11 mouse cellular contexts compared by ENCODE assay signal in genomic region chr1:132000506-132000905, GRCm38 (mm10). TPM values are rescaled to one million over a fixed set of nuclear protein-coding genes. Genes with fewer than 3 reads are reported as not detected.
DNase-seq lines count a peak whose midpoint lies in the region; ATAC-seq and TF ChIP-seq lines count a peak whose summit lies in the region.
"Had no signal": no experiment of that assay in that cellular context is flagged by ENCODE, and none has a peak within 500 bp of the region (broad histone marks: within the 10 kb centered on the region; RNA-seq: fewer than 3 reads in every experiment).

No protein-coding gene starts in this region.

- H3K36me3 ChIP-seq in heart, embryonic 12.5 days, result no peaks in the 10 kb centered on the region
- H3K36me3 ChIP-seq in lung, postnatal 0 days (ENCODE audit: insufficient read depth, low read length), result no peaks in the 10 kb centered on the region
- H3K36me3 ChIP-seq in MEL (ENCODE audit: control insufficient read depth in 1 of 2, insufficient read depth in 2 of 2, low read length in 2 of 2), result peaks cover 0 to 35% of the 10 kb centered on the region in 2 experiments; a peak in 2 of 4 replicates
- no peaks in the 10 kb centered on the region for H3K36me3 ChIP-seq in small intestine, adult 2 months (ENCODE audit: control insufficient read depth, insufficient read depth, low read length)
- H3K36me3 ChIP-seq: G1E had no signal

- H3K27me3 ChIP-seq in heart, embryonic 12.5 days (replicated peaks), result no peaks in the 10 kb centered on the region
- no peaks in the 10 kb centered on the region for H3K27me3 ChIP-seq in lung, postnatal 0 days (replicated peaks; ENCODE audit: insufficient read depth, low read length)
- H3K27me3 ChIP-seq in MEL (ENCODE audit: control insufficient read depth in 1 of 2, insufficient read depth in 2 of 2, low read length in 2 of 2), result no peaks in the 10 kb centered on the region
- no peaks in the 10 kb centered on the region for H3K27me3 ChIP-seq in small intestine, adult 2 months (ENCODE audit: control insufficient read depth, insufficient read depth, low read length)

- H3K27ac ChIP-seq in heart, embryonic 12.5 days (ENCODE audit: poor library complexity, severe bottlenecking), result no peak overlapping the region
- H3K27ac ChIP-seq in lung, postnatal 0 days (ENCODE audit: low read length), result no peak overlapping the region
- H3K27ac ChIP-seq in MEL (ENCODE audit: control insufficient read depth, low read depth, low read length), result no peak overlapping the region
- no peak overlapping the region for H3K27ac ChIP-seq in small intestine, adult 2 months (ENCODE audit: insufficient read depth, low read depth, low read length)

- H3K79me2 ChIP-seq in MEL (ENCODE audit: control insufficient read depth, insufficient read depth, low read length, poor library complexity), result no peaks in the 10 kb centered on the region

- TF ChIP-seq EP300 in lung, postnatal 0 days (IDR thresholded peaks at IDR 0.05), result no peak
- no peak for TF ChIP-seq EP300 in MEL (IDR thresholded peaks at IDR 0.05; ENCODE audit: low read depth in 1 of 2, low read length in 2 of 2)

- H3K4me1 ChIP-seq in heart, embryonic 12.5 days (replicated peaks), result no peaks in the 10 kb centered on the region
- no peaks in the 10 kb centered on the region; the same call in 1 of the 2 replicates for H3K4me1 ChIP-seq in lung, postnatal 0 days (ENCODE audit: insufficient read depth, low read depth, low read length)
- H3K4me1 ChIP-seq in MEL (ENCODE audit: control insufficient read depth in 1 of 2, insufficient read depth in 2 of 2, low read length in 2 of 2), result peaks cover 18 to 23% of the 10 kb centered on the region in 2 experiments
- H3K4me1 ChIP-seq in small intestine, adult 2 months (ENCODE audit: control insufficient read depth, insufficient read depth, insufficient read length, low read length), result no peaks in the 10 kb centered on the region

- TF ChIP-seq CTCF in lung, postnatal 0 days (IDR thresholded peaks at IDR 0.05), result peak; percentile 56
- peak; percentile 53 to 71 (median 69) for TF ChIP-seq CTCF in MEL (IDR thresholded peaks at IDR 0.05 in 2 of 3, conservative IDR thresholded peaks at IDR 0.05 in 1 of 3; ENCODE audit: control insufficient read depth in 1 of 3, insufficient read depth in 1 of 3, low read depth in 2 of 3, low read length in 3 of 3, poor library complexity in 1 of 3, severe bottlenecking in 1 of 3)
- TF ChIP-seq CTCF in small intestine, adult 2 months (IDR thresholded peaks at IDR 0.05; ENCODE audit: extremely low read depth, insufficient read length, insufficient replicate concordance, low read depth, low read length), result peak; percentile 40; the same call in 1 of the 2 replicates

- intact Hi-C loops in left cerebral cortex, postnatal 25 days (cut with DNase I), result no loop called here

- H3K9ac ChIP-seq in heart, embryonic 12.5 days, result no peak overlapping the region
- H3K9ac ChIP-seq in lung, postnatal 0 days (replicated peaks; ENCODE audit: low read depth), result no peak overlapping the region
- H3K9ac ChIP-seq in MEL (ENCODE audit: control insufficient read depth, low read depth, low read length, poor library complexity, severe bottlenecking), result no peak overlapping the region

- no peak overlapping the region for H3K4me3 ChIP-seq in heart, embryonic 12.5 days
- H3K4me3 ChIP-seq in lung, postnatal 0 days (ENCODE audit: low read depth, low read length), result no peak overlapping the region
- H3K4me3 ChIP-seq in MEL (ENCODE audit: control insufficient read depth in 1 of 2, insufficient read depth in 1 of 2, low read depth in 2 of 2, low read length in 2 of 2), result no peak overlapping the region
- H3K4me3 ChIP-seq in small intestine, adult 2 months (ENCODE audit: low read depth, low read length), result no peak overlapping the region
- H3K4me3 ChIP-seq: erythroblast, embryonic 14.5 days had no signal

- no peak for TF ChIP-seq POLR2A in MEL (IDR thresholded peaks at IDR 0.05; ENCODE audit: control insufficient read depth in 1 of 2, insufficient read depth in 1 of 2, low read depth in 1 of 2, low read length in 2 of 2, poor library complexity in 1 of 2)
- no peak for TF ChIP-seq POLR2A in small intestine, adult 2 months (IDR thresholded peaks at IDR 0.05; ENCODE audit: low read depth, low read length)

- peak; percentile 63 for TF ChIP-seq RAD21 in MEL (IDR thresholded peaks at IDR 0.05; ENCODE audit: low read depth, low read length)

- H3K4me2 ChIP-seq in heart, embryonic 12.5 days, result no peak overlapping the region
- no peak overlapping the region for H3K4me2 ChIP-seq in lung, postnatal 0 days (replicated peaks; ENCODE audit: low read depth, low read length)

- peak; percentile 61 for DNase-seq in heart, adult 11 months
- DNase-seq in lung, postnatal 0 days (ENCODE audit: low spot score), result no peak
- DNase-seq in lung, adult 18-20 months, result no peak
- peak; percentile 69 for DNase-seq in MEL (ENCODE audit: low read depth, low spot score)
- no peak for DNase-seq in left cerebral cortex, postnatal 25 days (ENCODE audit: low spot score in 2 of 2)
- no peak for DNase-seq in spleen, postnatal 36 days (ENCODE audit: low spot score in 2 of 2)
- DNase-seq: heart, postnatal 10 days had no signal

- H3K9me3 ChIP-seq in heart, embryonic 12.5 days (replicated peaks), result no peaks in the 10 kb centered on the region
- no peaks in the 10 kb centered on the region for H3K9me3 ChIP-seq in lung, postnatal 0 days (ENCODE audit: low read length)
- no peaks in the 10 kb centered on the region for H3K9me3 ChIP-seq in MEL (replicated peaks; ENCODE audit: insufficient read depth, low read length)

- ATAC-seq in heart, embryonic 12.5 days (ENCODE audit: insufficient number of reproducible peaks, low FRiP score), result no peak
- ATAC-seq in lung, postnatal 0 days, result no peak

TF ChIP-seq in MEL, 35 proteins besides CTCF, POLR2A, EP300 and RAD21:
- TF ChIP-seq JUND (IDR thresholded peaks at IDR 0.05; ENCODE audit: low read depth, low read length) (0 out of 2 replicates have a peak, but pooled peaks have one; percentile 38), CHD1 (IDR thresholded peaks at IDR 0.05; ENCODE audit: low read depth, low read length) (no peak), USF1 (IDR thresholded peaks at IDR 0.05; ENCODE audit: low read depth, low read length) (no peak), MXI1 (IDR thresholded peaks at IDR 0.05; ENCODE audit: low read depth, low read length) (peak; percentile 57; the same call in 1 of the 2 replicates), GABPA (IDR thresholded peaks at IDR 0.05; ENCODE audit: low read depth, low read length) (no peak), ZC3H11A (IDR thresholded peaks at IDR 0.05; ENCODE audit: low read depth, low read length) (peak; percentile 56), MYC (IDR thresholded peaks at IDR 0.05; ENCODE audit: low read depth, low read length) (peak; percentile 89), RCOR1 (IDR thresholded peaks at IDR 0.05; ENCODE audit: low read depth, low read length) (no peak), POLR2AphosphoS2 (IDR thresholded peaks at IDR 0.05; ENCODE audit: low read length) (no peak), ZNF384 (IDR thresholded peaks at IDR 0.05; ENCODE audit: low read depth, low read length) (peak; percentile 97), POLR2AphosphoS5 (IDR thresholded peaks at IDR 0.05; ENCODE audit: borderline replicate concordance, low read depth, low read length) (no peak), MYB (IDR thresholded peaks at IDR 0.05; ENCODE audit: low read depth, low read length) (no peak), SMC3 (IDR thresholded peaks at IDR 0.05; ENCODE audit: low read depth, low read length) (peak; percentile 77), MAX (IDR thresholded peaks at IDR 0.05; ENCODE audit: low read length) (peak; percentile 68; the same call in 1 of the 2 replicates)

RNA-seq across cellular contexts. Expression of gene Elk4, which starts 6.9 kb away (rescaled TPM):
- 19.9 and 21.0 TPM in 2 replicates for polyA plus RNA-seq in heart, embryonic 12.5 days (2016; fragmentation: Nextera tagmentation; extraction: Ambion mirVana)
- polyA plus RNA-seq in lung, postnatal 0 days (2015; fragmentation: Nextera tagmentation; extraction: Ambion mirVana), result 26.3 and 28.0 TPM in 2 replicates
- 18.8 and 19.4 TPM in 2 replicates for total RNA-seq in MEL (2012; rRNA removed)
- 100 to 1,000 TPM in 1 of 2 experiments, 10 to 100 TPM in 1; 20.3 to 191 TPM for polyA plus RNA-seq in MEL (2012; ENCODE audit: insufficient read depth in 1 of 2, insufficient read length in 2 of 2, low read depth in 1 of 2, low replicate concordance in 2 of 2, missing spikeins in 1 of 2)
- 8.0 and 16.6 TPM in 2 replicates for polyA plus RNA-seq in small intestine, adult 2 months (2012; rRNA removed)
- 10 to 100 TPM; 52.6 TPM for total RNA-seq in left cerebral cortex, postnatal 25 days (2021)

RNA-seq across cellular contexts. Expression of gene Slc45a3, which starts 37.7 kb away (rescaled TPM):
- 1.7 and 2.0 TPM in 2 replicates for polyA plus RNA-seq in heart, embryonic 12.5 days (2016; fragmentation: Nextera tagmentation; extraction: Ambion mirVana)
- polyA plus RNA-seq in lung, postnatal 0 days (2015; fragmentation: Nextera tagmentation; extraction: Ambion mirVana), result 5.7 and 6.9 TPM in 2 replicates
- total RNA-seq in MEL (2012; rRNA removed), result 34.1 and 40.7 TPM in 2 replicates
- polyA plus RNA-seq in MEL (2012; ENCODE audit: insufficient read depth in 1 of 2, insufficient read length in 2 of 2, low read depth in 1 of 2, low replicate concordance in 2 of 2, missing spikeins in 1 of 2), result 10 to 100 TPM in 1 of 2 experiments, not detected in 1; 15.6 TPM
- polyA plus RNA-seq in small intestine, adult 2 months (2012; rRNA removed), result 2.1 and 10.7 TPM in 2 replicates
- 1 to 10 TPM; 1.1 to 1.9 TPM for total RNA-seq in left cerebral cortex, postnatal 25 days (2021)

Comparison
In these comparisons a context has a peak if more than half of its experiments do, and no peak if none do; other contexts are left out.
1. DNase-seq: peak in heart, adult 11 months (single experiment) and MEL (single experiment); none in lung, postnatal 0 days (single experiment), lung, adult 18-20 months (0 of 2), left cerebral cortex, postnatal 25 days (0 of 2) and spleen, postnatal 36 days (0 of 2).
2. Peak in every context shown above with its lines, with median percentiles within 50 percentile points of each other: CTCF ChIP-seq.